Mouse (Mus musculus) lung, adult 2 months (tissue): ENCODE results near the gene 2610301B20Rik.

Source experiments
- CTCF ChIP-seq: fragments of 200-500 bp; IDR thresholded peaks from 2 replicates; pipeline ENCODE4 v1.5.1; 2011; ENCODE audit warnings: mild to moderate bottlenecking, low read length, control low read depth; ENCODE audit not compliant: insufficient read depth
- POLR2A ChIP-seq: fragments of 200-500 bp; IDR thresholded peaks from 2 replicates; pipeline ENCODE4 v1.6.1; 2011; ENCODE audit warnings: low read depth, mild to moderate bottlenecking, control low read depth, low read length, borderline replicate concordance; ENCODE audit errors: extremely low read depth

- no peak for TF ChIP-seq POLR2A
- no peak for TF ChIP-seq CTCF
Measured at GRCm38 (mm10) chr4:10875407-10875806, 1.1 kb downstream of the 2610301B20Rik start.
